Mouse (Mus musculus) liver, embryonic 12.5 days (tissue): Measurements from ENCODE around the gene Olfr1471. TPM values are rescaled to one million over a fixed set of nuclear protein-coding genes. Genes with fewer than 3 reads are reported as not detected.
"Not testable (repeated sequence)": the region's sequence is repeated elsewhere in the genome, so short reads cannot be mapped to it uniquely, and the experiment has no call there.

ENCODE experiments used
- ATAC-seq: fragments of 200-750 bp; cut with Nextera tagmentation; 2 replicates; pipeline ENCODE4 v1.8.0; 2017; ENCODE audit warnings: moderate number of reproducible peaks, mild to moderate bottlenecking, moderate library complexity
- H3K27ac ChIP-seq: fragments of 300-500 bp; sonication (generic); 2 replicates; pipeline ENCODE4 v1.5.1; 2016; ENCODE audit warnings: mild to moderate bottlenecking
- H3K27me3 ChIP-seq: fragments of 300-500 bp; sonication (generic); replicated peaks from 2 replicates; pipeline ENCODE4 v1.6.1; 2016; ENCODE audit warnings: mild to moderate bottlenecking, moderate library complexity
- H3K36me3 ChIP-seq: fragments of 300-500 bp; sonication (generic); 2 replicates; pipeline ENCODE4 v1.6.1; 2016; ENCODE audit warnings: mild to moderate bottlenecking, moderate library complexity
- H3K4me1 ChIP-seq: fragments of 300-500 bp; sonication (generic); 2 replicates; pipeline ENCODE4 v1.6.1; 2016
- H3K4me2 ChIP-seq: fragments of 300-500 bp; sonication (generic); 2 replicates; pipeline ENCODE4 v1.6.1; 2016; ENCODE audit warnings: mild to moderate bottlenecking, moderate library complexity
- H3K4me3 ChIP-seq: fragments of 300-500 bp; sonication (generic); 2 replicates; pipeline ENCODE4 v1.5.1; 2016; ENCODE audit warnings: mild to moderate bottlenecking, moderate library complexity
- H3K9ac ChIP-seq: fragments of 300-500 bp; sonication (generic); 2 replicates; pipeline ENCODE4 v1.6.1; 2016; ENCODE audit warnings: mild to moderate bottlenecking, moderate library complexity
- H3K9me3 ChIP-seq: fragments of 300-500 bp; sonication (generic); replicated peaks from 2 replicates; pipeline ENCODE4 v1.6.1; 2016; ENCODE audit warnings: mild to moderate bottlenecking, moderate library complexity
- WGBS: fragments of 180-500 bp; shearing (Covaris S2); methylation state at CpG from one replicate; pipeline ENCODE4 v1.1.7; 2016; ENCODE audit not compliant: insufficient replicate concordance; 5-methylcytosine and 5-hydroxymethylcytosine counted together
- polyA plus RNA-seq: library from polyadenylated mRNA; unstranded; fragments of >200 nt; fragmentation: Nextera tagmentation; extraction: Ambion mirVana; gene quantifications from 2 replicates; pipeline ENCODE4 v1.2.1, GENCODE M21; 2016

Olfr1471 gene
- polyA plus RNA-seq, result not detected in 2 replicates

GRCm38 (mm10) chr19:13443109-13443508 is at the start of gene Olfr1471:
Gene Olfr1471, plus strand, starts transcription at chr19:13443409.
- H3K9ac ChIP-seq, H3K9me3 ChIP-seq, H3K36me3 ChIP-seq, H3K27me3 ChIP-seq, H3K27ac ChIP-seq, H3K4me3 ChIP-seq, H3K4me2 ChIP-seq, ATAC-seq, H3K4me1 ChIP-seq: not testable (repeated sequence)
- 49% methylated on average over 2 of the region's 2 CpGs for WGBS

- Histone ChIP-seq H3K4me2 (no peak within 1 kb of the TSS), H3K36me3 (no peaks in the 10 kb centered on the region), H3K27me3 (no peaks in the 10 kb centered on the region), H3K4me1 (no peaks in the 10 kb centered on the region), H3K27ac (no peak within 1 kb of the TSS), H3K4me3 (no peak within 1 kb of the TSS), H3K9me3 (peaks cover 4% of the 10 kb centered on the region; the same call in 1 of the 2 replicates), H3K9ac (no peak within 1 kb of the TSS)
- 33% methylated on average over 2 of the region's 2 CpGs for WGBS
- ATAC-seq, result no peak
Observed at GRCm38 (mm10) chr19:13407549-13407948, 35.7 kb upstream of the Olfr1471 start, which contains the start of gene Olfr1469. Gene Olfr1469, plus strand, starts transcription at chr19:13407849.

GRCm38 (mm10) chr19:13455986-13456385 is 12.8 kb downstream of the Olfr1471 start, which contains the start of gene Olfr1472:
Gene Olfr1472, minus strand, starts transcription at chr19:13456086.
- no peak within 1 kb of the TSS for H3K4me3 ChIP-seq
- H3K4me2 ChIP-seq, result no peak within 1 kb of the TSS
- ATAC-seq, result no peak
- H3K4me1 ChIP-seq, result no peaks in the 10 kb centered on the region
- WGBS, result 60% methylated on average over 1 of the region's 1 CpGs
- no peak within 1 kb of the TSS for H3K27ac ChIP-seq
- no peak within 1 kb of the TSS for H3K9ac ChIP-seq
- H3K9me3 ChIP-seq, result 0 out of 2 replicates have a peak, but pooled peaks cover 8% of the 10 kb centered on the region
- no peaks in the 10 kb centered on the region for H3K36me3 ChIP-seq
- H3K27me3 ChIP-seq, result no peaks in the 10 kb centered on the region

GRCm38 (mm10) chr19:13469265-13469664 is 26.1 kb downstream of the Olfr1471 start, which contains the start of gene Olfr1474:
Gene Olfr1474, plus strand, starts transcription at chr19:13469565.
- H3K4me1 ChIP-seq, H3K36me3 ChIP-seq, H3K9me3 ChIP-seq, ATAC-seq, H3K9ac ChIP-seq, H3K27me3 ChIP-seq, H3K4me2 ChIP-seq, H3K27ac ChIP-seq, H3K4me3 ChIP-seq: not testable (repeated sequence)
- WGBS, result 63% methylated on average over 4 of the region's 4 CpGs

GRCm38 (mm10) chr19:13480096-13480495 is 36.9 kb downstream of the Olfr1471 start, which contains the start of gene Olfr1475:
Gene Olfr1475, minus strand, starts transcription at chr19:13480196.
- Histone ChIP-seq H3K4me3 (no peak within 1 kb of the TSS), H3K4me2 (no peak within 1 kb of the TSS), H3K27ac (no peak within 1 kb of the TSS), H3K4me1 (no peaks in the 10 kb centered on the region), H3K27me3 (no peaks in the 10 kb centered on the region), H3K36me3 (no peaks in the 10 kb centered on the region), H3K9me3 (no peaks in the 10 kb centered on the region), H3K9ac (no peak within 1 kb of the TSS)
- ATAC-seq, result no peak

- H3K4me3 ChIP-seq, result no peak within 1 kb of the TSS
- no peak for ATAC-seq
- H3K4me1 ChIP-seq, result no peaks in the 10 kb centered on the region
- H3K36me3 ChIP-seq, result no peaks in the 10 kb centered on the region
- no peak within 1 kb of the TSS for H3K27ac ChIP-seq
- WGBS, result 48% methylated on average over 3 of the region's 3 CpGs
- no peak within 1 kb of the TSS for H3K4me2 ChIP-seq
- H3K9me3 ChIP-seq, result 0 out of 2 replicates have a peak, but pooled peaks cover 6% of the 10 kb centered on the region
- H3K9ac ChIP-seq, result no peak within 1 kb of the TSS
- H3K27me3 ChIP-seq, result no peaks in the 10 kb centered on the region
Observed at GRCm38 (mm10) chr19:13500246-13500645, 57.0 kb downstream of the Olfr1471 start, which contains the start of gene Olfr1477. Gene Olfr1477, plus strand, starts transcription at chr19:13500546.

Other genes starting within 250 kb of the Olfr1471 start
- gene Olfr1463, start 212.1 kb upstream of the Olfr1471 start, polyA plus RNA-seq, result not detected in 2 replicates
- not detected in 2 replicates for gene Olfr1465, start 127.9 kb upstream of the Olfr1471 start, polyA plus RNA-seq
- not detected in 2 replicates for gene Olfr1466, start 104.5 kb upstream of the Olfr1471 start, polyA plus RNA-seq
- gene Olfr1467, start 81.2 kb upstream of the Olfr1471 start, polyA plus RNA-seq, result not detected in 2 replicates
- gene Olfr1469, start 35.6 kb upstream of the Olfr1471 start, polyA plus RNA-seq, result not detected in 2 replicates
- not detected in 2 replicates for gene Olfr1472, start 12.7 kb downstream of the Olfr1471 start, polyA plus RNA-seq
- gene Olfr1474, start 26.2 kb downstream of the Olfr1471 start, polyA plus RNA-seq, result not detected in 2 replicates
- not detected in 2 replicates for gene Olfr1475, start 36.8 kb downstream of the Olfr1471 start, polyA plus RNA-seq
- gene Olfr1477, start 57.1 kb downstream of the Olfr1471 start, polyA plus RNA-seq, result not detected in 2 replicates
- not detected in 2 replicates for gene Olfr1480, start 84.5 kb downstream of the Olfr1471 start, polyA plus RNA-seq
- not detected in 2 replicates for gene Olfr1484, start 140.1 kb downstream of the Olfr1471 start, polyA plus RNA-seq
- gene Olfr1487, start 174.0 kb downstream of the Olfr1471 start, polyA plus RNA-seq, result not detected in 2 replicates
- gene Olfr1489, start 188.2 kb downstream of the Olfr1471 start, polyA plus RNA-seq, result not detected in 2 replicates
- gene Olfr1490, start 207.7 kb downstream of the Olfr1471 start, polyA plus RNA-seq, result not detected in 2 replicates